Mouse (Mus musculus) adrenal gland, postnatal 4 days (tissue): ENCODE measurements around the gene Cnnm4. TPM values are rescaled to one million over a fixed set of nuclear protein-coding genes. Genes with fewer than 3 reads are reported as not detected.

Experiments
- DNase-seq, 2 experiments: peaks; one replicate each; pipeline ENCODE4 v3.0.0; 2021 to 2022; ENCODE audit warnings: low spot score in 2 of 2, mixed read lengths in 2 of 2
- long read RNA-seq, 2 experiments: library from polyadenylated mRNA; stranded (forward); transcript quantifications; one replicate each; pipeline ENCODE4 v2.0.0; 2021
- total RNA-seq, 2 experiments: library from RNA; stranded (reverse); gene quantifications; 2 replicates each; pipeline ENCODE4 v1.2.3; 2021

The Cnnm4 gene
- total RNA-seq, result 1 to 10 TPM; 4.3 to 5.2 TPM
- long read RNA-seq, experiment 1, partial matches to known transcripts, result 0 of 1 reads
- long read RNA-seq, experiment 1, other reads (novel, unspliced or antisense), result 1 of 1 reads
- long read RNA-seq, experiment 2, full-length matches to known transcripts, result 1 of 2 reads
- long read RNA-seq, experiment 2, partial matches to known transcripts, result 0 of 2 reads
- long read RNA-seq, experiment 2, other reads (novel, unspliced or antisense), result 1 of 2 reads

- peak; percentile 71 to 79 for DNase-seq
Measured at GRCm38 (mm10) chr1:36471181-36472105, at the start of gene Cnnm4. Gene Cnnm4, plus strand, starts transcription at chr1:36471620.

GRCm38 (mm10) chr1:36429511-36429910, 41.9 kb upstream of the Cnnm4 start:
- no peak for DNase-seq

- no peak for DNase-seq
Measured at GRCm38 (mm10) chr1:36432999-36433398, 38.4 kb upstream of the Cnnm4 start.

GRCm38 (mm10) chr1:36433616-36434015, 37.8 kb upstream of the Cnnm4 start:
- no peak for DNase-seq

- no peak for DNase-seq
Measured at GRCm38 (mm10) chr1:36435071-36435470, 36.3 kb upstream of the Cnnm4 start.

GRCm38 (mm10) chr1:36436515-36436914, 34.9 kb upstream of the Cnnm4 start:
- no peak for DNase-seq

- no peak for DNase-seq
Measured at GRCm38 (mm10) chr1:36437223-36437622, 34.2 kb upstream of the Cnnm4 start.

- DNase-seq, result no peak
Measured at GRCm38 (mm10) chr1:36441101-36441500, 30.3 kb upstream of the Cnnm4 start.

GRCm38 (mm10) chr1:36444471-36445464, 26.7 kb upstream of the Cnnm4 start, which contains the start of gene Lman2l:
Gene Lman2l, minus strand, starts transcription at chr1:36445271.
- peak; percentile 90 to 96 for DNase-seq

GRCm38 (mm10) chr1:36445508-36445907, 25.9 kb upstream of the Cnnm4 start:
- DNase-seq, result no peak

GRCm38 (mm10) chr1:36446106-36446824, 25.2 kb upstream of the Cnnm4 start:
- no peak for DNase-seq

- DNase-seq, result no peak
Measured at GRCm38 (mm10) chr1:36446841-36447240, 24.6 kb upstream of the Cnnm4 start.

GRCm38 (mm10) chr1:36454055-36454815, 17.2 kb upstream of the Cnnm4 start:
- DNase-seq, result no peak

- DNase-seq, result no peak
Measured at GRCm38 (mm10) chr1:36457388-36458014, 13.9 kb upstream of the Cnnm4 start.

GRCm38 (mm10) chr1:36458169-36458568, 13.3 kb upstream of the Cnnm4 start:
- no peak for DNase-seq

- DNase-seq, result no peak
Measured at GRCm38 (mm10) chr1:36461829-36462228, 9.6 kb upstream of the Cnnm4 start.

GRCm38 (mm10) chr1:36465641-36466160, 5.7 kb upstream of the Cnnm4 start:
- DNase-seq, result no peak

- DNase-seq, result no peak
Measured at GRCm38 (mm10) chr1:36467446-36467845, 4.0 kb upstream of the Cnnm4 start.
